Mouse (Mus musculus): ENCODE measurements around the gene Proz.

- TF ChIP-seq ZNF384 (IDR thresholded peaks at IDR 0.05; ENCODE audit: low read depth, low read length) (no peak), MAFK (IDR thresholded peaks at IDR 0.05; ENCODE audit: insufficient read depth, low read depth, low read length) (no peak), CHD2 (IDR thresholded peaks at IDR 0.05; ENCODE audit: low read depth, low read length) (no peak)
Measured at GRCm38 (mm10) chr8:13107990-13108638, 47.4 kb downstream of the Proz start.
